Mouse (Mus musculus): Measurements from ENCODE around the gene Commd6.

The Commd6 gene

DNA sequence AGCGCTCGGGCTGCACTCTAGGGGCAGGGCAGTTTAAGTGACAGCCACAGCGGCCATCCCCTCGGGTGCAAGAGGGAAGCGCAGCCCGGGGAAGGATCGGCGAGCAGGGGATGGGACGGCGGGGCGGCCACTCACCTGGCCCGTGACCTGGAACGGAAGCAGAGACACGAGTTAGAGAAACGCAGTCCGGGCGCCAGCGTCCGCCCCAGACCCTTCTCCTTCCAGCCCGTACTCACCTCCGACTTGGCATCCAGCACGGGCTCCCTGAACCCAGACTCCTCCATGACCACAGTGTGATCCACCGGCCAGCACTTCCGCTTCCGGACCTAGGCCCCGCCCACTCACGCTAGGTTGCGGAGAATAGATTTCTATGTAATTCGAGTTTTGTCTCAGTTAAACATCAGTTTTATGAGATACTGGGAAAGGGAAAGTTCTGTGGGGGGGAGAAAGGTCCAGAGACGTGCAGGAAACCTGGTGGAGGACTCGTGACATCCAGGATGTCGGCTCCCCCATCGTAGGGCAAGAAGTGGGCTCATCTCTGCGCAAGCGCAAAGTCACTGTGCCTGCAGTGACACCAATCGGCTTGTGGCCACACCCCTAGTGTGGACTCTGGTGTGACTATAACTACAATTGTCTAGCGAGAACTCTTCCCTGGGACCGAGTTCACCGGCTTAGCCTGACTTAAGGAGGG lies at the start of gene Commd6:
Gene Commd6 (minus strand): TSS at position 534 of the 691 bp plus-strand sequence.
- DNase-seq, result peak; percentile 86

DNA sequence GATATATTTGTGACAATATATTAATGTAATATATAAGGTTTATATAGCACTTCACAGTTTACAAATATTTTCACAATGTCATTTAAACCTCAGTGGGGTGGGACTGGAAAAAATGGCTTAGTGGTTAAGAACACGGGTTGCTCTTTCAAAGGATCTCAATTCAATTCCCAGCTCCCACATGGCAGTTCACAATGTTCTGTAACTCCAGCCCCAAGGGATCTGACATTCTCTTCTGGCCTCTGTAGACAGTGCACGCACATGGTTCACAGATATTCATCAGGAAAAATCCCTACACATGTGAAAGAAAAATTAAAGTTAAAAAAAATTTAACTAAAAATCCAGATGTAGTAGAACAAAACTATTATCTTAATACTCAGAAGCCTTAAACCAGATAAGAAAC lies 47.9 kb upstream of the Commd6 start:
- no peak for DNase-seq

DNA sequence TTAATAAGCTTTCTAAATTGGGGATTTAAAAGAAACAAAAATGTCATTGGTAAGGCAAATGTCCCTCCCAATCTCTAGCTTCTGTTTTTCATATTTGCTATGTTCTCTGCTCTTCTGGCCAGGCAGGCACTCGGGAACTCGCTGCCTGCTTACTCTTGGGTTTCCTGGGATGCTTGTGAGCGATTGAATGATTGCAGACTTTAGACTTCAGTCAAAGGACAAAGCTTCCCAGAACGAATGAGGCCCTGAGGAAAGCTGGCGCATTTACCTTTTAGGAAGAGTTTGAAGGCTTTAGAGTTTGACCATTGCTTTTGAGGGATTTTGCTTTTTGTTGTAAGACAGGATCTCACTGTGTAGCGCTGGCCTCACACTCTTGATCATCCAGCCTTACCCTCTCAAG lies 47.2 kb upstream of the Commd6 start:
- no peak for DNase-seq

DNA sequence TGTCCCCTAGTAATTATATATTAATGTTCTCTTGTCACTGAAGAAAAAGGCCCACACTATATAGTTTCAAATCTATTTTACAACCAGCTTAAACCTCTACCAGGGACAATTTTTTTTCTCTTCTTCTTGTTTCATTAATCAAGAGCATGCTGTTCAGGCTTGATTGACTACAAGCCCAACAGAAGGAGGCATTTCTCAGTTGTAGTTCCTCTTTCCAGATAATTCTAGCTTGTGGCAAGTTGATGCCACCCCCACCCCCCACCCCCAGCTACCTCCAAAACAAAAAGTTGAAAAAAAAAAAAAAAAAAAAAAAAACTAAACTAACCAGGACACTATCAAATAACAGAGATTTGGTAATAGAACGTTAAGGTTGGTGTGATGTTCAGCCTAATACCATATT lies 31.7 kb upstream of the Commd6 start:
- DNase-seq, result no peak

DNA sequence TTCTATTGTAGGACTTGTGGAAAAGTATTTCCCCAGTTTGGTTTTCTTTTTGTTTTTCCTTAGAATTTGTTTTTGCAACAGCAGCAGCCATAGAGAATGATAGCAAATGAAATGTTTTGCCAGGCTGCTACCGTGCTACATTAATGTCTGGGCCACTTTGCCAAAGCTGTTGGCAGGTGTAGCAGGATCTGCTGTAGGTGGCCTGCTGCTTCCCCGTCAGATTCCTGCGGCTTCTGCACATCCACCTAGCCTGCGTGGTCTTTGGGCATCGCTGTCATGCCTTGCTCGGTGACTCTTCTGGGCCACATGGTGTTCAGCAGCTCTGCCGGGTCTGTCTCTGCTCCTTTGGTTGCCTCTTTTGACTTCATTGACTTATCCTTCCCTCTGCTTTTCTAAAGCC lies 28.1 kb upstream of the Commd6 start:
- no peak for DNase-seq

DNA sequence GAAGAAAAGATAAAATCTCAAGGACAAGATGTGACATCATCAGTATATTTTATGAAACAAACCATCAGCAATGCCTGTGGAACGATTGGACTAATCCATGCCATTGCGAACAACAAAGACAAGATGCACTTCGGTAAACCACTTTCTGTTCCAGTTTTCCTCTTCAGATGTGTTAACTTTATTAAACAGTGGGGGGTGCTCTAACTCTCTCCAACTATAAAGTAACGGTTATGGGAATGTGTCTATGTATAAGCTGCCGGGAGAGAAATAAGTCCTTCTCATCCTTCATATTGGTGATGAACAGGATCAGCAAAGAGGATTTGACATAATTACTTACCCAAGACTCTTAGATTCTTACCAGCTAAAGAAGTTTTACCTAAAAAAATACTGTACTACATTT lies 26.1 kb upstream of the Commd6 start:
- DNase-seq, result no peak

DNA sequence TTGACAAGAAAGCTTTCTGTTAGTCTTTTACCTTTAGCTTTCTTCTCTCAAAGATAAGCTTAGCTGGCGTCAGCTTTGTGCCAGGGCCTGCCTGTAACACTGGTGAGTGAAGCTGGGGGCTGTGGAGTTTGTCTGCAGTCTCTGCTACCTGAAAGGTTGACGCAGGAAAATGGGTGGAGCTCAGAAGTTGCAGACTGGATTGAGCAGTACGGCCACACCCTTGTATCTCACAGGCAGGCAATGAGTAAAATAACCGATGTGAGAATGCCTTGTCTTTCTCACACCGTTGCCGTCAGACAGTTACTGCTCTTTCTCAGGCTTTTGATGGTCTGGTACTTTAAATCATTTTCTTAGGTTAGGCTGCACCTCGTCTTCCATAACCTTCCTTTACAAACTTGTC lies 25.6 kb upstream of the Commd6 start:
- DNase-seq, result no peak

DNA sequence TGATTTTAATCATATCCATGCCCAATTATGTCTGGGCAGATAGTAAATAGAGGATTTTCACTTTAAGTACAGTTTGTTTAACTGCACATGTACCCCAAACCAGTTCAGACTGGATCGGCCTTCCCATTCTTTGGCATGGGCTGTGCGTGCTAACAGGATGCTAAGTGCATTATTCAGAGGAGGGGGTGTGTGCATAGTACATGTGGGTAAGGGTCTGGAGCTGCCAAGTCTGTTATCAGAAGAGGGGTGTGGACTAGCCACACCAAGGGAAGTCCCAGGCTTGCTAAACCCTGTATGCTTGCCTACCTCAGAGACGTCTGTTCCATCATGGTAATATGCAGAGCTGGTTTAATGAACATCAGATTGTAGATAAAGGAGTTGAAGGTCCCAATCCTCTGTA lies 23.8 kb upstream of the Commd6 start:
- DNase-seq, result no peak

DNA sequence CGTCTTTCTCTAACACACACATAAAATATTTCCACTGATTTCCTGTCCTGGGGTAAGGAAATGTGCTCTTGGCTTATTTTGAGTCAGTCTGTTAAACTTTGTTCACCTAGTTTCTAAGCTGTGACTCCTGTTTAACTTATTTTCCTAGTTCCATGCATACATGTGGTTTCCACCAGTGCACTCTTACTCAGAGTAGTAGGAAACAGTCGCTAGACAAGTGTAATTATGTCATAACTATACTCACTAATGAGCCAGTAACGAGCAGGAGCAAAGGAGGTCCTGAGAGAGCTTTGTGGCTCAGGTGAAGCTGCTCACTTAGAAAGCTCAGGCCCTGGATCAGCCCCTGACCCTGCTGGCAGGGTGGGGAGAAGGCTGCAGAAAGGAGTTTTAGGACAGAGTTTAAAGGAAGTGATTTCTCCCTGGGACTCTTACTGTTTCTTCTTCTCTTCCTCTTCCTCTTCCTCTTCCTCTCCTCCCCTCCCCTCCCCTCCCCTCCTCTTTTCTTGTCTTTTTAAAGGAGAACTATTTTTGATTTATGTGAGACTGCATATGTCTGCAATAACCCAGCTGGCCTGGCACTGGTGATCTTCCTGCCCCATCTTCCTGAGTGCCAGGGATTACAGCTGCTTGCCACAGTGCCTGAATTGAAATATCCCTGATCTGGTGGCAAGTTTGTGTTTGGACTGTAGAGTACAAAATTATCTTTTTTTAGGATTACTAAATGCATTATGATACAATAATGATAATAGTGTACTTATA lies 21.3 kb upstream of the Commd6 start:
- no peak for DNase-seq

DNA sequence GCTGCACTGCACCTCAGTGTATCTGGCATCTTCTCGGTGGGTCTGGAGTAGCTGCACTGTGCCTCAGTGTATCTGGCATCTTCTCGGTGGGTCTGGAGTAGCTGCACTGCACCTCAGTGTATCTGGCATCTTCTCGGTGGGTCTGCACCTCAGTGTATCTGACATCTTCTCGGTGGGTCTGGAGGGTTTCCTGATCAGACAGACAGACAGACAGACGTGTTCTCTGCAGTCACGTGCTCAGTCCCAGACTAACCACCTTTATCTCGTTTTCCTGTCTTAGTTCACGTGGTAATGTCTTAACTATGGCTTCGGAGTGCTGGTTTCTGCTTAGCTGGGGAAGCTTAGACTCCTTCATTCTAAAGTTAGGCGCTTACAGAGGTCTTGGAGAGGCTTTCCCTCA lies 15.8 kb upstream of the Commd6 start:
- no peak for DNase-seq

DNA sequence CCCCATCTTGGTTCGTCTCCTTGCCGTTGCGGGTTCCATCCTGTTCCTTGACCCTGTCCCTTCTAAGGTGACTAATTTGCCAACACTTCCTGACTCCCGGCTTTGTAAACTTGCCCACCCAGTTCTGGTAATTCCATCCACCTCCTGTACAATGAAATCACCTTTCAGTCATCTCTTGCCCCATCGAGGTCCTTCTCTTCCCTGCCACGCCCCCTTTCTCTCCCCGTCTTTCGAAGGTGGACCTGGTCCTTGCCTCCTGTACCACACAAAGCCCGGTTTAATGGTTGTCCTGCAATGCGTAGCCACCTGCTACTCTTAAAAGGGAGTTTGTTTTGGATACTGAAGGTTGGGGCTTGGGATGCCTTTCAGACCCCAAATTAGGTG lies 14.0 kb upstream of the Commd6 start:
- peak; percentile 6 for DNase-seq

DNA sequence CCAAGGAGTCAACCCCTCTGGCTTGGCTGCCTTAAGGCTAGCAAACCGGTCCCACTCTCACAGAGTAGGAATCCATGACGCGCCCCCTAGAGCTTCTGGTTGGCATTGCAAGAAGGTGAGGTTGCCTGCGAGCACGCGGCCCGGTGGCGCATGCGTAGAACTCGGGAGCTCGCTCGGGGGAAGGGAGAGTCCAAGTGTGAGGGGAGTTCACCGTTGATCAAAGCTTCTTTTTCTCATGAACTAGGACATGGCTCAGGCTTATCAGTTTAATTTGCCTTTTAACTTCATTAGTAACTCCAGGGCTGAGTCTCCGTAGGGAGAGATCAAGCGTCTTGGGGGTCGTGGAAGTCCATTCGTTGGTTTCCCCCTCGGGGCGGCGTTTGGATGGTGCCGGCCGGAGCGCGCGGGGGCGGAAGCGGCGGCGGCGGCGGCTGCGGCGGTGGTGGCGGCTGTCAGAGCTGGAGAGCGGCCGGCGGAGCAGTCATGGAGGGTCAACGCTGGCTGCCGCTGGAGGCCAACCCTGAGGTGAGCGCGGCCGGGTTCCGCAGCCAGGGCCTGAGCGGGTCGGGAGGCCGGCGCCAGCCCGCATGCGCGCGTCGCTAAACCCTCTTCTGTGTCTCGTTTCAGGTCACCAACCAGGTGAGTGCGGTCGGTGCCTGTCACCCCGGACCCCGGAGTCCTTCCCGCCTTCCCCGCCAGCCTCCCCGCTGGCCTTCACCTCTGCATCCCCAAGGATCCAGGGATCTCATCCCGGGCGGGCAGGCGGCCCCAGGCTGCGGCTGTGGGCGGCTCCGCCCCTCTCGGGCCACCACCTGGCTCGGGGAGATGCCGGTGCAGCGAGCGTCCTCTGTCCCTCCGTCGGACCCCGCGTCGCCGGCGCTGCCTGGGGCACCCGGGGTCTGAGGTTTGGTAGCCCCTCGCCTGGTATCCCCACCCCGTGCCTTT lies 13.4 kb upstream of the Commd6 start, which contains the start of gene Uchl3:
Gene Uchl3 (plus strand): TSS at position 387 of the 945 bp plus-strand sequence.
- DNase-seq, result peak; percentile 100

DNA sequence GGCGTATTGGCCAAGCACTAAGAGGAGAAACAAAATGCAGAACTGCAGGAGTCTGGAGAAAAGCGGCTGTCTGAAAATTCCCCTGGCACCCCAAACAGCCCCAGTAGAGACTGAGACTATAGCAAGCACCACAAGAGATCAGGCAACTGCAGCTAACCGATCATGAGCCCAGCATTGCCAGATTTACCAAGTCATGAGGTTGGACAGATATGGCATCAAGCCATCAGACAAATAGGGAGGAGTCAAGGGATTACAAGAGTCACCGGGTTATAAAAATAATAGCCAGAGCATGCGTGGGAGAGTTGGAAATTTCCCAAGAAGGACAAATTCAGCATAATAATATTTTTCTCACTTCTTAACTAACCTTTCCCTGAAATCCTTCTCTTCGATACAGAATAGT lies 12.1 kb upstream of the Commd6 start:
- no peak for DNase-seq

DNA sequence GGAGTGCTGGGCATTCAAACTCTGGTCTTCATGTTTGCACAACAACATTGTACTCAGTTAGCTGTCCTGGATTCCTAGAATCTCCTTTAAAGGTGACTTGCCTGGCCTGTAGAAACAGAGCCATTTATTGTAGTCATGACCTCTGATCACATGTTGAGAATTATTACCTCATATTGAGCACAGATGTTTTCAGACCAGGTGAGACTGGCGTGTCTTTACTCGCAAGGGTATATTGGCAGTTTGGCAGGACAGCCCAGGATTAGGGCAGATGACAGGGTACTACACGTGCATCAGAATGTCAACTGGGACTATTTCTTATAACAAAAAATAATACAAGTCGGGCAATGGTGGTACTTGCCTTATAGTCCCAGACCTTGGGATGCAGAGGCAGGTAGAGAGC lies 10.1 kb upstream of the Commd6 start:
- no peak for DNase-seq

DNA sequence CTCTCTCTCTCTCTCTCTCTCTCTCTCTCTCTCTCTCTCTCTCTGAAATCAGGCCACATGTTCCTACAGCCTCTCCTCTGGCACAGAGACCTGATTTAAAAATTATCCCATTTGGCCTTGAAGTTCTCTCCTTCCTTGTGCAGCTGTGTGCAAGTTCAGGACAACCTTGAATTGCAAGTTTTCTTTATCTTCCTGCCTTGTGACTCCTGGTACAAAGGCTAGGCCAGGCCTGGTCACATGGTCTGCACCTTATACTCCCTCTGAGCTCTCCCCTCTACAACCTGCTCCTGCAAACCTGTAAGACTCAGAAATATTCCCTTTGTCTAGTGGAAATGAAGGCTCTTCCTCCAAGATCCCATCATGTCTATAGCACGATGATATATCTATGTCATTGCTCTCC lies 4.5 kb upstream of the Commd6 start:
- no peak for DNase-seq

DNA sequence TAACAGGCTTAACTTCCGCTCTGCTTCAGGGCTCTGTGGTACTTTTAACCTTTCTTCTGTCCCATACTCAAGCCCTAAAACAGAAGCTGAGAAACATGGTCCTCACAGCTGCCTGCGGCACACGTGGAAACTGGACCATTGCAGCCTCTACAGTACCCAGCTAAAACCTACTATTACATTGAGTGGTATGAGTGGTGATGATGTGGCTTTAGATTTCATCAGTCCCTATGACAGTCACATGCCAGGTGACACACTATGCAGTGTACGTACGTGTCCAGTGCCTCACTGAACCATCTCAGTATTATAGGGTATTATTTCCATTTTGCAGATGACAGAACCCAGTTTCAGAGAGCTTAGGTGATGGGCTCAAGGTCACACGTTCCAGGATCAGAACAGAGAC lies 3.1 kb downstream of the Commd6 start:
- DNase-seq, result no peak

DNA sequence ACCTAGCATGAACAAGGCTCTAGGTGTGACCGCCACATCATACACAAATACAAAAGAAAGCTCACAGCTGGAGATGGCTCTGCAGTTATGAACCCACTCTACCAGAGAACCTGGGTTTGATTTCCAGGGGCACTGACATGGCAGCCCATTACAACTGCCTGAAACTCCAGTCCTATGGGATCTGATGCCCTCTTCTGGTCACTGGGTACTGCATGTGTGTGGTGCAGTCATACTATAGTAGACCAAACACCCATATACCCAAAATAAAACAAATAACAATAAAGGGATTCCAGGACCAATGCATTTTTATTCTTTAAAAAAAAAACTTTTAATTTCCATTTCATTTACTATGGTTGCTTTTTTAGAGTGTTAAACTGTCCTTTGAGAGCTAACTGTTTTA lies 4.7 kb downstream of the Commd6 start:
- no peak for DNase-seq

DNA sequence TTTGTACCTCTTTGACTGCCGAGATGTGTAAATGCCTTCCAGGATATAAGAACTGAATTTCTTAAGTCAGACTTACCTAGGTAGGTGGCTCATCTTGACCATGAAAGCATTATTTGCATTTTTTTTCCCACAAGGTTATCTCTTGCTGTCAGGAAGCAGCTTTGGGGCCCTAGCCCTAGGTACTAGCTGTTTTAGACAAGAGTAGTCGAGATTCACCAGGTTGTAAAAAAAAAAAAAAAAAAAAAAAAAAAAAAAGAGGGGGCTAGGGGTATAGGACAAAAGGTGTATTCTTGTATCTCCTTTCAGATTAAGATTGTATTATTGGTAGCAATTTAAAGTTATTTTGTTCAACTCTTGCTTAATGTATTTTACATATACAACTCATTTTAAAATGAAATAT lies 9.9 kb downstream of the Commd6 start:
- DNase-seq, result no peak

DNA sequence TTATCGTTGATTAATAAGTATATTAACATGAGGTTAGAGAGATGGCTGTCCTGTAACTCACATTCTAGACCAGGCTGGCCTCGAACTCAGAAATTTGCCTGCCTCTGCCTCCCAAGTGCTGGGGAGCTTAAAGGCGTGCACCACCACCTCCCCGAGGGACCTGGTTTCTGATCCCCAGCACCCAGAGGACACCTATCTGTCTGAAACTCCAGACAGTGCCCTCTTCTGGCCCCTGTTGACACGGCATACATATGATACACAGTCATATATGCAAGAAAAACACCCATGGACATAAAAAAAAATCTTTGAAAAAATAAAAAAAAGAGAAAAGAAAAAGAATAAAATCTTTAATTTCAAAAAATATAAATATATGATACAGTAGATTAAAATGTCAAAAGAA lies 22.8 kb downstream of the Commd6 start:
- no peak for DNase-seq

DNA sequence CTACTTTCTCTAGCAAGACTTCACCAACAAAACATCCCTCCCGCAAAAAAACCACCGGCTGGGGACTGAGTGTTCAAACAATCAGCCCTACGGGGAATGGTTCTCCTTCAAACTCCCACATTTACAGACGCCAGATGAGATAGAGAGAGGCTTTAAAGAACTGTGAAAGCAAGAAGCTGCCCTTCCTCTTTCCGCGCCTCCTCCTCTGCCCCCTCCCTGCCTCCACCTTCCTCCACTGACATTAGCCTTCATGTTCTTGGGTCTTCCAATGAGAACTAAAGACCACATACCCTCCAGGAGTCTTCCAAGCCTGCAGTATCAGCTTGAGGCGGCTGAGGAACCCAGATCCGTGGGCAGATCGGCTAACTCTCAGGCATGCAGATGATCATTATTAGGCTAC lies 24.3 kb downstream of the Commd6 start:
- no peak for DNase-seq

DNA sequence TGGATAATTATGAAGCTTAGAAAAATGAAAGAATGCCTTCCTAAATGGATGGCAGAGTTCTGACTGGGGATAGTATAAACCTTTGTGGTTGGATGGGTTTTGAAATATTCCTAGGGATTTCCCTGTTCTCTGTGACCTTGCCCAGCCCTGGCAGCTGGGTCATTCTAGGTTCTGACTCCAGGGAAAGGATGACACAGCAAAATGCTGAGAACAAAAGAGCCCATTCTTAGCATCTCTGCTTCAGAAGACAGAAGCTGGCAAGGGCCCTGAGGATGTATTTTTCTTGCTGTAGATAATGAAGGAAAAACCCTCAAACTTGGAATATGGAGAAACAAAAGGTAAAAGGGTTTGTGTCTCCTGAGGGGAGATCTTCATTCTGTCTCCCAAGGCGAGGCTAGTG lies 27.3 kb downstream of the Commd6 start:
- no peak for DNase-seq

DNA sequence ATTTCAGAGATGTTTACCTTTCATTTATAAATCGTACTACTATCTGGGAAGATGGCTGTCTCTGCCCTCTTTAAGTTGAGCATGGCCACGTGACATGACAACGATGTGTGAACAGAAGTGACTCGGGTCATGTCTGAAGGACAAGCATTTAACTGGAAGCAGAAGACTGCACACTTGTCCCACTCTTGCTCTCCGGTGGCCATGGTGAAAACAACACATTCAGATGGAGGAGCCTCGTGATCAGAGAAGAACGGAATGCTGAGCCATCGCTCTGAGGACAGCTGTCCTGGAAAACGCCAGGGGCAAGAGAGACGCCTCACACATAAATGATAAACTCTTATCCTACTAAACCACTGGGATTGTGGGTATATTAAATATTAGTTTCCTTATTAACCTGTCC lies 29.8 kb downstream of the Commd6 start:
- DNase-seq, result no peak

DNA sequence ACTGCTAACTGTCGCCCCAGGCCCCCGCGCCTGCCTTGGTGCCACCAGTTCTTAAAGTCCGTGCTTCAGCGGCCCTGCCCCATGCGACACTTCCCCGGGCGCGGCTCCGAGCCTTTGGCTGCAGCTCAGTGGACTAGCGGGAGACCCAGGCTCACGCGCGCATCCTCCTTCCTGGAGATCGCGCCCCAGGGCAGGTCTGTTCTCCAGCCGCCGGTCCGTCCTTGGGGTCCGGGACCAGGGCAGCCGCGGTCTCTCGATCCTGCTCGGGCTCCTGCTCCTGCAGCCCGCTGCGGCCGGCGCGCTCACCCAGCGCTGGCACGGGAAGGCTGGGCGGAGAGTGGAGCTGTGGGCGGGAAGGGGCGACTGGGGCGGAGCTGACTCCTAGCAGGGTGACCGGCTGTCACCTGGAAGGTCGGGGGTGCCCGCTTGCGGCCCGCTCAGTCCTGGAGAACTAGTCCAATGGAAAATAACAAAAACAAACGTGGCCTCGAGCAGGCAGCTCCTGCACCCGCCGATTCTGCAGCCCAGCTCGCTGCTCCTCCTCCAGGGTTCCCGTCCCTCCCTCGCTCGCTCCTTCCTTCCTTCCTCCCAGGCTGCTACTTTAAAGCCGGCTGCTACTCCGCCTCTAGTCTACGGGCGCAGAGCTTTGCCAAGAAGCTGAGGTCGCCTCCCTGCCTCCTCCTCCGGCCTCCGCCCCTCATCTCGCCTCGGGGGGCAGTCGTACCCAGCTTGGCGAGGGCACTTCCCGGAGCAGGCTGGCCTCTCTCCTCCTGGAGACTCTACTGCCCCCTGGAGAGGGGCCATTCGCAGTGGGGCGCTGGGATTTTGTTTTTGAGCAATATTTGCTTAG lies 31.7 kb downstream of the Commd6 start, which contains the start of gene Tbc1d4:
Gene Tbc1d4 (minus strand): TSS at position 673 of the 850 bp plus-strand sequence.
- DNase-seq, result peak; percentile 64
